Comparison of ENCODE assay signal across 8 mouse cellular contexts in genomic region chr7:88277858-88278627, GRCm38 (mm10). TPM values are rescaled to one million over a fixed set of nuclear protein-coding genes. Genes with fewer than 3 reads are reported as not detected.
DNase-seq lines count a peak whose midpoint lies in the region; ATAC-seq and TF ChIP-seq lines count a peak whose summit lies in the region.

TSS of gene Ctsc (plus strand) at chr7:88278085.

- 2% methylated on average over 34 of the region's 34 CpGs for WGBS in forebrain, embryonic 16.5 days
- WGBS in neural tube, embryonic 14.5 days = 3% methylated on average over 34 of the region's 34 CpGs

- peaks cover 12% of the 10 kb centered on the region; the same call in 1 of the 2 replicates for H3K27me3 ChIP-seq in E14TG2a.4 (ENCODE audit: insufficient read depth, low read length)
- no peaks in the 10 kb centered on the region for H3K27me3 ChIP-seq in forebrain, embryonic 16.5 days (replicated peaks; ENCODE audit: control insufficient read depth, insufficient read depth, low read length)
- H3K27me3 ChIP-seq in neural tube, embryonic 14.5 days (ENCODE audit: control insufficient read depth, insufficient read depth, low read length) = no peaks in the 10 kb centered on the region

- H3K9me3 ChIP-seq in E14TG2a.4 (ENCODE audit: low read length) = no peaks in the 10 kb centered on the region
- H3K9me3 ChIP-seq in forebrain, embryonic 16.5 days (ENCODE audit: control insufficient read depth, low read length) = no peaks in the 10 kb centered on the region
- no peaks in the 10 kb centered on the region for H3K9me3 ChIP-seq in neural tube, embryonic 14.5 days (ENCODE audit: control insufficient read depth, low read length)

- peak; percentile 2 to 5 for DNase-seq in cerebellum, adult 18-20 months
- peak; percentile 66 for DNase-seq in heart, postnatal 25 days (ENCODE audit: low spot score)
- DNase-seq in layer of hippocampus, adult 18-20 months (ENCODE audit: low spot score in 2 of 2) = peak; percentile 22 to 57
- peak; percentile 95 for DNase-seq in lung, adult 18-20 months
- DNase-seq in testis, postnatal 10 days (ENCODE audit: low spot score) = peak; percentile 58

- H3K4me1 ChIP-seq in E14TG2a.4 (replicated peaks; ENCODE audit: low read depth, low read length) = peaks cover 12% of the 10 kb centered on the region
- peaks cover 8% of the 10 kb centered on the region for H3K4me1 ChIP-seq in forebrain, embryonic 16.5 days (replicated peaks; ENCODE audit: control insufficient read depth, insufficient read depth, low read length)
- H3K4me1 ChIP-seq in neural tube, embryonic 14.5 days (ENCODE audit: control insufficient read depth, insufficient read depth, low read length) = peaks cover 9% of the 10 kb centered on the region; the same call in 1 of the 2 replicates

- no peaks in the 10 kb centered on the region for H3K36me3 ChIP-seq in E14TG2a.4 (ENCODE audit: insufficient read depth, low read length)
- H3K36me3 ChIP-seq in forebrain, embryonic 16.5 days (ENCODE audit: control insufficient read depth, insufficient read depth) = no peaks in the 10 kb centered on the region
- H3K36me3 ChIP-seq in neural tube, embryonic 14.5 days (ENCODE audit: control insufficient read depth, insufficient read depth, low read length) = no peaks in the 10 kb centered on the region

- H3K27ac ChIP-seq in forebrain, embryonic 16.5 days (ENCODE audit: low read length) = no peak within 1 kb of the TSS
- H3K27ac ChIP-seq in neural tube, embryonic 14.5 days (ENCODE audit: low read depth, low read length) = no peak within 1 kb of the TSS

- ATAC-seq in forebrain, embryonic 16.5 days = peak; percentile 89
- ATAC-seq in neural tube, embryonic 14.5 days (ENCODE audit: low read depth) = peak; percentile 90

- TF ChIP-seq CTCF in E14TG2a.4 (conservative IDR thresholded peaks at IDR 0.05; ENCODE audit: low read length) = no peak

- intact Hi-C loops in heart, postnatal 25 days (cut with DNase I) = no loop called here

- H3K4me3 ChIP-seq in E14TG2a.4 (replicated peaks; ENCODE audit: low read length) = peak within 1 kb of the TSS; percentile 72
- H3K4me3 ChIP-seq in forebrain, embryonic 16.5 days (replicated peaks; ENCODE audit: low read length) = peak within 1 kb of the TSS; percentile 50
- peak within 1 kb of the TSS; percentile 38 for H3K4me3 ChIP-seq in neural tube, embryonic 14.5 days (ENCODE audit: low read depth, low read length)

- H3K9ac ChIP-seq in forebrain, embryonic 16.5 days (replicated peaks; ENCODE audit: low read depth, low read length) = peak within 1 kb of the TSS; percentile 55
- peak within 1 kb of the TSS; percentile 37; the same call in 1 of the 2 replicates for H3K9ac ChIP-seq in neural tube, embryonic 14.5 days (replicated peaks; ENCODE audit: low read depth, low read length)

- peak within 1 kb of the TSS; percentile 95 for H3K4me2 ChIP-seq in forebrain, embryonic 16.5 days (ENCODE audit: low read length)
- peak within 1 kb of the TSS; percentile 83 for H3K4me2 ChIP-seq in neural tube, embryonic 14.5 days (ENCODE audit: low read depth, low read length)

RNA-seq across cellular contexts. Expression of gene Ctsc, which starts in this region (rescaled TPM):
- 8.8 and 10.5 TPM in 2 replicates for polyA plus RNA-seq in forebrain, embryonic 16.5 days (2015; fragmentation: Nextera tagmentation; extraction: Ambion mirVana)
- 10 to 100 TPM; 33.1 to 36.2 TPM for total RNA-seq in heart, postnatal 25 days (2021)
- 10 to 100 TPM; 14.7 to 15.3 TPM for total RNA-seq in layer of hippocampus, adult 18-20 months (2021)
- 6.5 and 16.1 TPM in 2 replicates for polyA plus RNA-seq in neural tube, embryonic 14.5 days (2014; fragmentation: Nextera tagmentation; extraction: Ambion mirVana)

Comparison
In these comparisons a context has a peak if more than half of its experiments do, and no peak if none do; other contexts are left out.
1. DNase-seq: peak in every context shown above with its lines; median percentile 95 in lung, adult 18-20 months; 66 in heart, postnatal 25 days; 58 in testis, postnatal 10 days; 40 in layer of hippocampus, adult 18-20 months; 4 in cerebellum, adult 18-20 months.